Mouse (Mus musculus): Measurements from ENCODE around the gene Gm20388.

- no peak for TF ChIP-seq POLR2A (IDR thresholded peaks at IDR 0.05; ENCODE audit: insufficient read depth, low read depth, low read length)
- no peak for TF ChIP-seq CTCF (IDR thresholded peaks at IDR 0.05; ENCODE audit: insufficient read depth, low read depth, low read length)
Observed at GRCm38 (mm10) chr8:121156990-121157491, 1246.4 kb downstream of the Gm20388 start.

All from olfactory bulb, adult 2 months (tissue).